Mouse (Mus musculus): ENCODE data around the gene Corin. TPM values are rescaled to one million over a fixed set of nuclear protein-coding genes. Genes with fewer than 3 reads are reported as not detected.

Gene Corin
- polyA plus RNA-seq, 1 experiment from 2014 or later = 49.0 TPM

DNA sequence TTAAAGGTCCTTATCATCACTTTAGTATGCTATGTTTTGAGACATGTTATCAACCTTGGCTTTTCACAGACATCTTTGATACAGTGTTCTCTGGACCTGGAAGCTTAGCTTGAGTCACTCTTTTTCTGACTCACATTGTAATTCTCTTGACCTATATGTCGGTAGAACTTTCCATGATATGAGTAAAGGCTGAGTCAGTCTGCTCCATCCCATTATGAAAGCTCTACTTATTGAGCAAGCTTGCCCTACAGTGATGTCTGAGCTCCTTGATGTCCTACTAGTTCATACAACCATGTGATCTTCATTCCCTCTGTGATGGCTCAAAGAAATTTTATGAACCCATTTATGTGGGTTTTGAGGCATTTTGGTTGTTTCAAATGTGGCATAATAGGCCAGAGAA is 254.1 kb downstream of the Corin start:
- Histone ChIP-seq H3K4me1 (ENCODE audit: control insufficient read depth in 2 of 2, insufficient read depth in 2 of 2, low read length in 2 of 2) (no peaks in the 10 kb centered on the region), H3K9ac (ENCODE audit: low read length) (no peak overlapping the region), H3K36me3 (ENCODE audit: control insufficient read depth, insufficient read depth, low read length) (peaks cover 25% of the 10 kb centered on the region; the same call in 1 of the 2 replicates), H3K9me3 (ENCODE audit: control insufficient read depth, low read length) (no peaks in the 10 kb centered on the region), H3K4me2 (ENCODE audit: low read length) (no peak overlapping the region), H3K4me3 (ENCODE audit: control insufficient read depth in 1 of 2, insufficient read depth in 1 of 2, low read depth in 1 of 2, low read length in 2 of 2) (no peak overlapping the region), H3K27me3 (ENCODE audit: control insufficient read depth, insufficient read depth, low read length) (no peaks in the 10 kb centered on the region), H3K27ac (replicated peaks in 1 of 2; ENCODE audit: control insufficient read depth in 1 of 2, insufficient read depth in 1 of 2, low read depth in 2 of 2, low read length in 2 of 2) (no peak overlapping the region)
- 64% methylated on average over 1 of the region's 1 CpGs for WGBS
- ATAC-seq (ENCODE audit: insufficient number of reproducible peaks, insufficient read depth, low FRiP score, low read depth) = no peak

Other genes with a start within 250 kb of the Corin start
- gene Nfxl1, start 55.2 kb upstream of the Corin start, polyA plus RNA-seq (2014; fragmentation: Nextera tagmentation; extraction: Ambion mirVana) = 14.2 and 14.3 TPM in 2 replicates
- gene Zar1, start 76.8 kb upstream of the Corin start, polyA plus RNA-seq (2014; fragmentation: Nextera tagmentation; extraction: Ambion mirVana) = not detected in 2 replicates
- 0.15 TPM in 2 replicates for gene Gm5868, start 83.1 kb upstream of the Corin start, polyA plus RNA-seq (2014; fragmentation: Nextera tagmentation; extraction: Ambion mirVana)
- gene Cnga1, start 139.8 kb upstream of the Corin start, polyA plus RNA-seq (2014; fragmentation: Nextera tagmentation; extraction: Ambion mirVana) = not detected in 2 replicates
- 0.16 TPM in 1 of 2 replicates, not detected in the other for gene Nipal1, start 143.3 kb upstream of the Corin start, polyA plus RNA-seq (2014; fragmentation: Nextera tagmentation; extraction: Ambion mirVana)
- gene Txk, start 248.3 kb upstream of the Corin start, polyA plus RNA-seq (2014; fragmentation: Nextera tagmentation; extraction: Ambion mirVana) = 0.12 and 0.16 TPM in 2 replicates